Mouse (Mus musculus) CH12.LX (cell line): ENCODE results near the gene Klk11.

Experiments
- BHLHE40 ChIP-seq: IDR thresholded peaks from 2 replicates; pipeline ENCODE4 v1.6.1; 2011; ENCODE audit warnings: mild to moderate bottlenecking, low read depth, low read length, improper control_type of control experiment
- CHD1 ChIP-seq: IDR thresholded peaks from 2 replicates; pipeline ENCODE4 v1.6.1; 2012; ENCODE audit warnings: low read depth, low read length, improper control_type of control experiment, inconsistent platforms
- CHD2 ChIP-seq: IDR thresholded peaks from 2 replicates; pipeline ENCODE4 v1.6.1; 2011; ENCODE audit warnings: low read length, improper control_type of control experiment
- CTCF ChIP-seq, 2 experiments: IDR thresholded peaks in 1 of 2; conservative IDR thresholded peaks in 1 of 2; 2 replicates each; pipeline ENCODE4 v1.5.1; 2011 to 2012; ENCODE audit warnings: low read depth in 2 of 2, low read length in 2 of 2, improper control_type of control experiment in 1 of 2, inconsistent platforms in 1 of 2, mild to moderate bottlenecking in 1 of 2, moderate library complexity in 1 of 2
- EP300 ChIP-seq: IDR thresholded peaks from 2 replicates; pipeline ENCODE4 v1.6.1; 2011; ENCODE audit warnings: low read length, improper control_type of control experiment
- HCFC1 ChIP-seq: IDR thresholded peaks from 2 replicates; pipeline ENCODE4 v1.6.1; 2012; ENCODE audit warnings: low read depth, mild to moderate bottlenecking, inconsistent platforms, low read length, improper control_type of control experiment
- JUND ChIP-seq: conservative IDR thresholded peaks from 2 replicates; pipeline ENCODE4 v1.6.1; 2011; ENCODE audit warnings: low read depth, low read length, improper control_type of control experiment
- MAFK ChIP-seq: IDR thresholded peaks from 2 replicates; pipeline ENCODE4 v1.6.1; 2011; ENCODE audit warnings: low read length, improper control_type of control experiment; ENCODE audit not compliant: insufficient replicate concordance
- TCF12 ChIP-seq: IDR thresholded peaks from 2 replicates; pipeline ENCODE4 v1.6.1; 2014; ENCODE audit warnings: low read depth, mild to moderate bottlenecking, inconsistent platforms, low read length, improper control_type of control experiment
- ZNF384 ChIP-seq: IDR thresholded peaks from 2 replicates; pipeline ENCODE4 v1.6.1; 2012; ENCODE audit warnings: low read depth, low read length, improper control_type of control experiment, inconsistent platforms

DNA sequence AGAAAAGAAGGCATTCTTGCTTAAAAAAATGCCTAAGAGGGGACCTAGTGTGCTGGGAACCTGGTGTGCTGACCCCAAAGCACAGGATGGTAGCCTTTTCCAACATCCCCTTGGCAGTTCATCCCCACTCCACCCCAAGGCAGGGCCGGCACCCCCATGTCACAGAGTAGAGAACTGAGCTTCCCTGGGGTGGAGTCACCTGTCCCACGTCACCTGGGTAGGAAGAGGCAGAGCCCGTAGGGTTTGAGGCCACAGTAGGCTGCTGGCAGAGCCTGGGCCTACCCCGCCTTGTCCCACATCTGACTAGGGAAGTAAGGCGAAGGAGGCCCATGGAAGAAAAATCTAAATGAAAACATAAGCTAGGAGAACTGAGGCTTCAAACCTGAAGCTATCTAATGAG, at the start of gene Klk11:
- TF ChIP-seq HCFC1 (no peak), BHLHE40 (no peak), CTCF (conservative IDR thresholded peaks at IDR 0.05 in 1 of 2, IDR thresholded peaks at IDR 0.05 in 1 of 2; ENCODE audit: low read depth in 2 of 2, low read length in 2 of 2) (no peak), ZNF384 (no peak), CHD1 (no peak), CHD2 (no peak), TCF12 (no peak), JUND (no peak), MAFK (no peak), EP300 (no peak)
